Mouse (Mus musculus): ENCODE data around the gene Msgn1.

Msgn1 gene

DNA sequence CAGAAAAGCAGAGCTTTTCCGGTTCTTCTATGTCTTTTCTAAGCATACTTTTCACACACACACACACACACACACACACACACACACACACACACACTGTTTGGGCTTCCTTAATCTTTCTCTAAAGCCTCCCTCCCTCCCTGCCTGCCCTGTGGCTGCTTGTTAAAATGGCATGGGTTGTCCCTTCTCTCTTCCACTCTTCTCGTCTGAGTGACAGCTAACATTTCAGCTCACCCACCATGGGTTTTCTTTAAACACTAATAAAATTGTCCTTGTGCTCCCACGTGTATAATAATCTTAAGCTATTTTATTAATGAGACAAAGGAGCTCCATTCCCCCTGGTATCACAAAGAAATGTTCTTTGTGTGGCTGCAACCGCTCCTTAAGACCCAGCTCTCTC is 10.7 kb downstream of the Msgn1 start:
- DNase-seq = no peak

DNA sequence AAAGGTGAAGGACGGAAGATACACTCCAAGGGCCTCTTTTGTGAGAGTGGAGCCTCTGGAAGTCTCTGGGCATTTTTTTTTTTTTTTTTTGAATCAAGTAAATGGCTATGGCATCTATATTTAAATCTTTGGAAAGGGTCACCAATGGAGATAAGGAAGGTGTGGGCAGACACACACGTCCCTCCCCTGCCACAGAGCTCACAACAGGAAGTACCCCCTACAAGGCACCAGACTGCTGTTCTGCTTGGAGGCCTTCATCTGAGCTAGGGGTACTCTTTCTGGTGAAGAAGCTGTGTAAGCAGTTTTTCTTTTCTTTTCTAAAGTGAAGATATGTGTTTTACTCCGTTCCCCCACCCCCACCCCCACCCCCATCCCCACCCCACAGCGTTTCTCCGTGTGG is 11.9 kb downstream of the Msgn1 start:
- no peak for DNase-seq

GRCm38 (mm10) chr12:11196142-11196597 is 12.6 kb downstream of the Msgn1 start:
- peak; percentile 45 to 74 for DNase-seq

DNA sequence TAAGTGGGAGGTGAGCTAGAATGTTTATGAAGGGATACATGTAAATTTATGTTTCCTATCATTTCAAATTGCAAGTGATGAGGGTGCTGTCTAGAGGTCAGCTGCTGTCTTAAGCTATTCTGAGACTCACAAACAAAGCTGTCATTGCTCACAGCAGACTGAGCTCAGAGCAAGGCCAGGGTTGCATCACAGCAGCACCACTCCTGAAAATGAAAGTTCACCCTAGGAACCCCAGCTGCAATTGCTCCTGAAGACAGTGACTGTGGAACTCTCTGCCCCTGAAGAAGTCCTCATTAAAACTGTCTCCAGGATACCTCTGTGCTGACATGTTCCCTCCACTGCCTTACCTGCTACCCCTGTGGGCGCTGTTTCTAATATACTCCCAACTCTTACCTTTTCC is 13.7 kb downstream of the Msgn1 start:
- DNase-seq = no peak

DNA sequence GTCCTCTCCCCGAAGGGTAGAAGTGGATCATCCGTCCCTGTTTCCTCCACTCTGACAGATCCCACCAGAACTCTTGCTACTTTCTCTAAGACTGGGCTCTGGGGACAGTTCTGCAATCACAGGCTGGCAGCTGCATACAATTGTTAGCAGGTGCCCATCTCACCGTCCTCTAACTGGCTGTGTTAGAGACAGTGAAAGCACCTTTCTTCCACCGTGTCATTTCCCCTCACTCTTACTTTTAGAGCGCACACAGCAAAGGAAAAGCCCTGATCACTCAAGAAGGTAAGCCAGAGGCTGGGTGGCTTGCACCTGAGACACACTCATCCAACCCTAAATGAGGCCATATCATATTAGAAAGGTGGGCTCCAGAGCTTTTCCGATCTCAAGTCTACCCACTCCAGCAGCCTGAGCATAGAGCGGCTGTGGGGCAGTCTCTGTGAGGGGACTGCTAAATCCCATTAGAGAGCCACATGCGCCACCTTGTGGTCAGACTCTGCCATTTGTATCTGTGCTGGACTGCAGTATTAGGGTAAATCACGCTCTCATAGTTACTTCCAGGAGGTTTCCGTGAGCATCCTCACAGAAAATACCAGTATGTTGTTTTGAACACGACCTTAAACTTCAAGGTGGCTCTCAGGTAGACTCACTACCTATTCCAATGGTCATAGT is 30.2 kb downstream of the Msgn1 start:
- DNase-seq = peak; percentile 66 to 91

- no peak for DNase-seq
Observed at GRCm38 (mm10) chr12:11177408-11178394, 31.1 kb downstream of the Msgn1 start.

GRCm38 (mm10) chr12:11158670-11159069 is 50.1 kb downstream of the Msgn1 start:
- DNase-seq = no peak

All from kidney, adult 8-10 months (tissue).